Mouse (Mus musculus) gastrocnemius, adult 18-20 months (tissue): Measurements from ENCODE around the gene Reck. TPM values are rescaled to one million over a fixed set of nuclear protein-coding genes. Genes with fewer than 3 reads are reported as not detected.
A peak's percentile ranks its signal among the peaks of the same experiment; 100 is the strongest.

Experiments
- DNase-seq: peaks from one replicate; pipeline ENCODE4 v3.0.0; 2021; ENCODE audit warnings: low spot score
- long read RNA-seq, 2 experiments: library from polyadenylated mRNA; stranded (forward); transcript quantifications; one replicate each; pipeline ENCODE4 v2.0.0; 2021
- total RNA-seq, 2 experiments: library from RNA; stranded (reverse); gene quantifications; 2 replicates each; pipeline ENCODE4 v1.2.3; 2021

The Reck gene
- total RNA-seq = 1 to 10 TPM; 2.0 to 2.3 TPM
- long read RNA-seq, experiment 1, full-length matches to known transcripts = 1 of 1 reads
- long read RNA-seq, experiment 1, partial matches to known transcripts = 0 of 1 reads
- long read RNA-seq, experiment 1, other reads (novel, unspliced or antisense) = 0 of 1 reads
- long read RNA-seq, experiment 2, full-length matches to known transcripts = 2 of 3 reads
- long read RNA-seq, experiment 2, partial matches to known transcripts = 1 of 3 reads
- long read RNA-seq, experiment 2, other reads (novel, unspliced or antisense) = 0 of 3 reads

- peak; percentile 72 for DNase-seq
Observed at GRCm38 (mm10) chr4:43875160-43875918, at the start of gene Reck. Gene Reck (plus strand): TSS chr4:43875530.

DNA sequence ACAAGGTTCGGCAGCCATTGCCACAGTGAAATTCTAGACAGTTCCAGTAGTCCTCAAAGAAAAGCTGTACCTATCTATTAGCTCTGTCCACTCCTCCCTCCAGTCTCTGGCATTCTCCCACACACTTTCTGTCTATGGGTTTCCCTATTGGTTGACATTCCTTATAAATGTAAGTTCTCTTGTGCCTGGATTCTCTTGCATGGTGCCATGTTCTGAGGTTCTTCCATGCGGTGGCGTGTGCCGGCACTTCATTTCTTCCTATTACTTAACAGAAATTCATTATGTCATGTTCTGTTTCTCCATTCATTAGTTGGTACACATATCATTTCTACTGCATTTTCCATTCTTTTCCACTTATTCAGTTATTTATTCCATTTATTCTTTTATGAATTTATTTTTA lies 46.5 kb upstream of the Reck start:
- no peak for DNase-seq

GRCm38 (mm10) chr4:43832031-43832430 lies 43.3 kb upstream of the Reck start:
- DNase-seq = no peak

DNA sequence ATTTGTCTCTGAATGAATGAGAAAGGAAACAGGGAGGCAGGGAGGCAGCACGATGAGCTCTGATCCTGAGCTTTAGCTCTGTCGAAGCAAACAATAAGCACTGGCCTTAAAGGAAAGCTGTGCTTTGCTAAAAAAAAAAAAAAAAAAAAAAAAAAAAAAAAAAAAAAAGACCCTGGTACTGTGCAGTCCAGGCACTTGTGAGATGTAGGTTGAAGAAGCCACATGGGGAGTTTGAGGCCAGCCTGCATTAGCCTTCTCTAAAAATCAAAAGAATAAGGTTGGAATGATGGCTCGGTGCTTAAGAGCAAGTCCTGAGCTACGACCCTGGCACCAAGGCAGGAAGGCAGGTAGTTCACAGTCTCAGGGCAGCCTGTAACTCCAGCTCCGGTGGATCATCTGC lies 41.6 kb upstream of the Reck start:
- DNase-seq = no peak

DNA sequence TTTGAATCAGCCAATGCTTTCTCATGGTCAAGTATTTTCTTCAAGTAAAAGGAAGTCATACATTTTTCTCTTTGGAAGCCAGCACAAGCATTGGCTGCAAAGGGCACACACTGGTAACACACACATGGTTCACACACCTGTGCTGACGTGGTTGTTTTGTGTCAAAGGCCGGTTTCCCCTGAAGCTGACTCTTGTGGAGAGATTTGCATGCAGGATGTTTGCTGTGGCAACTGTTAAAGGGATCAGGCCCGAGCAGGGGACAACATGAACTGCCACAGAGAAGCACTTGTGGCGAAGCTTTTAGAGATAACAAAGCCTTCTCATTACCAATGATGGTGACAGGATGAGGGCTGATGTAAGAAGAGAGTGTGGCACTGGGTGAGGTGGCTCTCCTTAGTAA lies 40.6 kb upstream of the Reck start:
- DNase-seq = no peak

GRCm38 (mm10) chr4:43838326-43838725 lies 37.0 kb upstream of the Reck start:
- DNase-seq = no peak

DNA sequence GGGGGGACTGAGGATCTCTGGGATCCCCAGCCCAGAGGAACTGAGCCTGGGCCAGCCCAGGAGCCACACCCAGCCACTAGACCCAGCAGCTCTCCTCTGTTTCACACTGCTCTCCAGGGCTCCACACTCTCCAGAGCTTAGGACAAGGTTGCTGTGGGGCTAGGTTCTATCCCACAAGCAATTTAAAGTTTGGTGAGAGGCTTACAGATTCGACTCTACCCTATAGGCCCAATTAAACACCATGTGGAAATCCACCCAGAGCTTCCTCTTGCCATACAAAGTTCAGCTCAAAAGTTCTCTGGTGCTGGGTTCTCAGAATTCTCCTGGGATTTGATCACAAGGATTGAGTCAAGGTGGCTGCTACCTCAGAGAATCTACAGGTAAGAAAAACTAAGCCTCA lies 35.2 kb upstream of the Reck start, which contains the start of gene Olfr157:
Gene Olfr157, minus strand, starts transcription at position 101 of the 400 bp plus-strand sequence.
- DNase-seq = no peak

DNA sequence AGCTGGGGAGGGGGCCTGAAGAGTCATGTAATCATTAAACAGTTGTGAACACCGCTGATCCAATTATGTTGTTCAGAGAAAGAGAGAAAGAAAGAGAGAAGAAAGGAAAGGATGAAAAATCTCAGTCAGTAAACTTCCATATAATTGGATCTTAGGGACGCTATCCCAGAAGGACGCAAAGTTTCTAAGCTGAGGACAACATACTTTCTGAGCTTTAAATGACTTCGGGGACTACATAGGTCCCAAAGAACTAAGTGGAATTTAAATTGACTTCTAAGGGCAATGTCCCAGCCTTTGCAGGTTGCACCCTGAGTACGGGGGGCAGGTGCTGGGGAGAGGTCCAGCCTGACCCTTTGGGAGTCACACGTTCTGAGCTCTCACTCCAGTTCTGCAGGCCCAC lies 24.1 kb upstream of the Reck start, which contains the start of gene Olfr155:
Gene Olfr155, plus strand, starts transcription at position 301 of the 400 bp plus-strand sequence.
- no peak for DNase-seq

DNA sequence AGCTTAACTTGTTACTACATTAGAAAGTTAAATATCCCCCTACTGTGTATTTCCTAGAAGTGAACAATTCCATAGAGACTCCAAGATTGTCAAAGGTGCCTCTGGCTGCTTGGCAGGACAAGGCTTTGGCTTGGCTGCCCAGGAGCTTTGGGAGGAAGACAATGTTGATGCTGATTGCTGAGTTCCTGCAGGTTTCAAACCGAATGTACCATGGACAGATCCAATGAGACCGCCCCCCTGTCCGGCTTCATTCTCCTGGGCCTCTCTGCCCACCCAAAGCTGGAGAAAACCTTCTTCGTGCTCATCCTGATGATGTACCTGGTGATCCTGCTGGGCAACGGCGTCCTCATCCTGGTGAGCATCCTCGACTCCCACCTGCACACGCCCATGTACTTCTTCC lies 21.2 kb upstream of the Reck start:
- DNase-seq = no peak

DNA sequence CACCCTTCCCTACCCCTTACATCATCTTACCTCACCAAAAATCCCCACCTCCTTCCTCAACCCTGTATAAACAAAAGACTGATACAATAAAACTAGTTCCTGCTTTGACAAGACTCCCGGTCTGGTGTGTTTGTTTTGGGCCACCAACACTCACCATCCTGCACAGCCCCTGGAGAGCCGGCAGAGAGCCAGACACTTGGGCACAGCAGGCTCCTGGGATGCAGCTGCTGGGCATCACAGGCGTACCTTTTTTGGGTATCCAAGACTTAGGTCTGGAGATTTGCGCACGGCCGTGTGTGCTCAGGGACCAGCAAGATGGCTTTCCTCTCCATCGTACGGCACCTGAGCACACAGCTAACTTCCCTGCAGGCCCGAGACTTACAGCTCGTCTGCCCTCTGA lies 15.4 kb upstream of the Reck start:
- no peak for DNase-seq

- peak; percentile 64 for DNase-seq
Observed at GRCm38 (mm10) chr4:43860744-43861519, 14.4 kb upstream of the Reck start.

- no peak for DNase-seq
Observed at GRCm38 (mm10) chr4:43863298-43863697, 12.0 kb upstream of the Reck start.

DNA sequence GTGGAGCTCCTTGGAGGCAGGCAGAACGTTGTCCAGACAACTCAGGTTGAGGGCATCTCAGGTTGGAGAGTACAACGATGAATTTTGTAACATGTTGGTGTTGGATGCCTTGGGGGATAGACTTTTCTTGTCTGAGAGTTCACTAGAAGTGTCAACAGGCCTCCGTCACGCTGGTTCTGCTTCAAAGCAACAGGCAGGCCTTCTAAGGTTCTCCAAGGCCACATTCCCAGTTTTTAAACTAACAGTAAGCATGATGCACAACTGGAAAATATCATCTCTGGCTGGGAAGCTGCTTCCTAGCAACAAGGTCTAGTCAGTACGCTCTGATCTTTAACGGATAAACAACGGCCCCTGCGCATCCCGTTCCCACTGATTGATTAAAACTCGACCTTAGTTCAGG lies 5.5 kb upstream of the Reck start:
- DNase-seq = no peak

- no peak for DNase-seq
Observed at GRCm38 (mm10) chr4:43874501-43874900, 829 bp upstream of the Reck start.

GRCm38 (mm10) chr4:43875919-43876411 lies 635 bp downstream of the Reck start:
- DNase-seq = no peak

- no peak for DNase-seq
Observed at GRCm38 (mm10) chr4:43877230-43877629, 1.9 kb downstream of the Reck start.

DNA sequence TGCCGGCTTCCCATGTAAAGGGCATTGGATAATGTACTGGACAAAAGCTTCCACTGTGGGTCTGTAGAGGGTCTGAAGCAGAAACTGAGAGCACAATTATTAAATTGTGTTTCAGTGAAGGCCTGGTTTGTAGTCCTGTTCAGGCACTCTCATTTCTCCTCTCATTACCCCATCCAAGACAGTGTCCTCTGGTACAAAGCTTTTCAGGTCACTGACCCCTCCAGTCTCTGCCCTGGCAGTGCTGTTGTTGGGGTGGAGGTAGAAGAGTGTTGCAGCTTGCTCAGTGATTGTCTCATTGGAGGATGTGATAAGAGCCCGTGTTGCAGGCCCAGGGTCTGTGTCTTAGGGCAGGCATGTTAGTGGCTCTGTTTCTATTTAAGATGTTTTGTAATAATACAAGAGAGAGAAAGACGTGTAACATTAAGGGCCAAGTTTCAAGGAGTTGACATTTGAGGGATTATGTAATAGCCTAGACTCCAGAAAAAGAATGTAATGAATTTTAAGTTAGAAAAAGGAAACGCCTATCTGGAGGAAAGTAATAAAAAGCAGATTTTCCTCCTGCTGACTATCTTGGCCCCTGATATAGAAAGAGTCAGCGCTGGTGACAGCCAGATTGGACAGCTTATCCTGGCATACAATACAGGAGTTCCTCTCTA lies 2.9 kb downstream of the Reck start:
- no peak for DNase-seq

GRCm38 (mm10) chr4:43879566-43879965 lies 4.2 kb downstream of the Reck start:
- no peak for DNase-seq

DNA sequence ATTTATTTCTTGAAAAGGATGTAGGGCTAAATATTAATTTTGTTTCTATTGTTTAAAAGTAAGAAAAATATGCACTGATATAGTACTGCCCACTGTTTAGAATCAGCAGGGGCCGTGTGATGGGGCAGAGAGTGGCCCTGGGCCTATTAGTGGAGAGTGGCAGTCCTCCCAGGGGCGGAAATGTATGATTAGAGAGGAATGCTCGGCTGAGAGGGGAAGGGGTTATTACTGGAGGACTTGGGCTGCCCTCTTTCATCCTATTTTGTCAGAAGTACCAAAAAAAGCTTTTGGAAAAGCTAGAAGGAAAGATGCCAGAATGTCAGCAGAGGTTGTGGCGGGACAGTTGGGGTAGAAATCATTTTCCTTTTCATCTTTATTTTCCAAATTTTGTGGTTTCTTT lies 8.9 kb downstream of the Reck start:
- no peak for DNase-seq

GRCm38 (mm10) chr4:43891247-43891646 lies 15.9 kb downstream of the Reck start:
- DNase-seq = no peak

DNA sequence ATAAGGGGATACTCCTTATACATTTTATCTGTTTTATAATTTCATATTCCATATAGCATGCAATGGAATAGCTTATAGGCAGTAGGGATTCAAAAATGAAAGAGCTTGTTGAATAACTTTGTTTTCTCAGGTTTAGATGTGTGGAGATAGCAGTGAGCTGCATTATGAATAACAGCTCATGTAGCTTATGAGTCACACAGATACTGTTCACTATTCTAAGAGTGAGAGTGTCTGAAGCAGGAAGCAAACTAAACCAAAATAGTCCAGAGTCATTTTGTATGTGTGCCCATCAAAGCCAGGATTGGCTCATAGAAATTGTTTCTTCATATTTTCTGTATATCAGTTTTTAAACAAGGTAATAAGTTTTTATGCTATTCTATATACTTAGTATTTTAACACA lies 21.9 kb downstream of the Reck start:
- no peak for DNase-seq
